Mouse (Mus musculus): ENCODE data around the gene Aph1c.
A peak's percentile ranks its signal among the peaks of the same experiment; 100 is the strongest.
"Not testable (repeated sequence)": the region's sequence is repeated elsewhere in the genome, so short reads cannot be mapped to it uniquely, and the experiment has no call there.

Gene Aph1c

DNA sequence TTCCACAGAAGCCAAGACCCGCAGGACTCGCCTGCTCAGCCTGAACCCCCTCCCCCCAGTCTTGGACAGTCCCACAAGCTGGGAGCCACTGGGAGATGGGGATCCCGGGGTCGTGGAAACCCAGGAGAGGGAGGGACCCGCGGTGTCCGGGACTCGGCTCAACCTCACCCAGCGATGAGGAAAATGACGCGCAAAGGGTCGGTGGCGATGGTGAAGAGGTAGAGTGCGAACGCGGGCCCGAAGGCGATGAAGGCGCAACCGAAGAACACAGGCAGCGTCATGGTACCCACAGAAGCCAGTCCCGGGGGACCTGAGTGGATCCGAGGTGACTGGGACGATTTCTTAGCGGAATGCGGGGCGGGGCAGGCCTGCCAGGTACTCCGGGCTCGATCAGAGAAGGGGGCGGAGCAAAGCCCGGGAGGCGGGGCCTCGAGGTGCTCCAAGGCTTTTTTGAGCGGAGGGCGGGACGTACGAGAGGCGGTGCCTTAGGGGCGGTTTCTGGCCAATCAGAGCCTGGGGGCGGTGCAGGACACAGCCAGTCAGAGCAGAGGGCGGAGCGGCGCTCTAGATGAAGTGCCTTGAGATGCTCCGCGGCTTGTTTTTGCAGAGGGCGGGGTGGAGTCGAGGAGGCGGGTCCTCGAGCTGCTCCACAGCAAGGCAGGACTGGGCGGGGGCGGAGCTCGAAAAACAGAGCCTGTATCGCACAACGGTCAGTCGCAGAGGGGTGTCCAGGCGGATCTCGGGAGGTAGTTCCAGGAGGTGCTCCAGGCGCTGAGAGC is at the start of gene Aph1c:
Gene Aph1c (minus strand): TSS at position 409 of the 779 bp plus-strand sequence.
- DNase-seq (ENCODE audit: low read depth, low spot score), result peak; percentile 98

DNA sequence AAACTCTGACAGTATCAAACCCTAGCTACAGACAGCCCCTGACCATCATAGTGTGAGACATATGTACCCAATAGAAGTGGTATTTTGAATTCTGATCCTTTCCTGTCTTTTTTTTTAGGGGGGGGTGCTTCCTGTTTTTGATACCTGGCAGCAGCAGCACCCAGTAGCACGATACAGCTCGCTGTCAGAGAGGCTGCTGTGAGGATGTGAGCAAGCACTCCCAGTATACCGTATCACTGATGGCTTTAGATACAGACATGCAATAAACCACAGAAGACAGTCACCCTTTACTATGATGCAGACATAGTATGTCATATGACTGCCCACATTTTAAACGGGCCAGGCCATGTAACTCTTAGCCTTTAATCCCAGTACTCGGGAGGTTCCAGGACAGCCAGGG is 49.0 kb upstream of the Aph1c start:
- DNase-seq (ENCODE audit: low read depth, low spot score), result no peak

DNA sequence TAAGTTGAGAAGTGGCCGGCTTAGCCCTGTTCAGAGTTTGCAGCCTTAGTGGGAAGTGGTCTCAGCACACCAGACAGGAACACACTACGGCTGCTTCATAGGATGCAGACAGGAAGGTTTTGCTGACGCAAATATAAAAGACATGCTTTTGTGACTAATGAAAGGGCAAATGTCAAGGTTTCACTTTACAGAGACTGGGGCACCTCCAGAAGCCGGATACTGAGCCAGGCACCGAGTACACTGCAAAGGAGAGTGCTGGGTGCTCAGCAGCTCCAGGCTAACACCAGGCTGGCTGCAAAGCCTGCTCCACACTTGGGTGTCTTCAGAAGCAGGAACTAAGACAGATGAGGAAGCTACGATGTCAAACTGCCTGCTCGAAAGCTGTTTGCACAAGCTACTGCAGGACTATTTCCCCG is 47.9 kb upstream of the Aph1c start:
- DNase-seq (ENCODE audit: low read depth, low spot score), result no peak

DNA sequence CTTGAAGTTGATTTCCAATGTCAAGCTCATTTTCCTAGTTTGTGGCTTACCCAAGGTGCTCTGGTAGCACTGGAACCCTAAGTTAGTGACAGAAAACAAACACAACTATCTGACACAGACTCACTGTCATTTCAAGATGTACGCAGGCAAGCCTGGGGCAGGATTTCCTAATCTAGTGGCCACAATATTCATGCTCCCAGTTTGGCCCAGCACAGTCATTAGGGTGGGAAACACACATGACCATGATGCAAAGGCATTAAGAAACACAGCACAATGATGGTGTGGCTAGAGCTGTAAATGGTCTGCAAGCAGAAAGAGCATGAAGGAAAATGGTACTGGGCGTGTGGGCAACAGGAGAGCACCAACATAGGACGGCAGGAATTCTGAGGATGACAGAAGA is 47.3 kb upstream of the Aph1c start:
- no peak for DNase-seq (ENCODE audit: low read depth, low spot score)

DNA sequence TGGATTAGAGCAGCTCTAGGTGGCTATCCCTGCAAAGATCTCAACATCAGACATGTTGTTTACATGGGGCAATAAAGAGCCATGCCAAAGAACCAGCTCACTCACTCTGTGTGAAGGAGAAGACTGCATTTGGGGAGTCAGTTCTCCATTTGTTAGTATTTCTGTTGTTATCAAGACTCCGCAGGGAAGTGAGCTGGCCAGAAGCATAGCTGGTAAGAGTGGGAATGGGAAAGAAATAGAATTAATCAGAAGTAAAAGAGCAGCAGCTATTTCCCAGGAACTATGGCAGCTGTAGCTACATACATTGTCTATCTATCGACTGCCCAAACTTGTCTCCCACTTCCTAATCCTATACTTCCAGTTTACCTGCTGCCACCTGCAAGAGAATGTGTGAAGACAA is 46.2 kb upstream of the Aph1c start:
- no peak for DNase-seq (ENCODE audit: low read depth, low spot score)

DNA sequence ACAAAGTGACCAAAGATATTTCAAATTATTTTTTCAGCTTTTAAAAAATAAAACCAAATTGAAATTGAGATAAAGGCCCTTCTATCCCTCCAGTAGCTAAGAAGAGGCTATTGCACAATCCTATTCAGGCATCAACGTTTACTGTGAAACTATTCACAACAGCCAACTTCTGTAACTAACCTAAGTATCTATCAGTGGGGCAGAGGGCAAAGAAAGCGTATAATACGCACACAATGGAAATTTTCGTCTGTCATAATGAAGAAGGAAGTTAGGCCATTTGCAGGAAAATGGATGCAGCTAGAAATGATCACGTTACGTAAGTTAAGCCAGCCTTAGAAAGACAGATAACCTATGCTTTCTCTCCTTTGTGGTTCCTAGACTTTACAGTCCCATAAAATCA is 45.0 kb upstream of the Aph1c start:
- DNase-seq (ENCODE audit: low read depth, low spot score), result no peak

DNA sequence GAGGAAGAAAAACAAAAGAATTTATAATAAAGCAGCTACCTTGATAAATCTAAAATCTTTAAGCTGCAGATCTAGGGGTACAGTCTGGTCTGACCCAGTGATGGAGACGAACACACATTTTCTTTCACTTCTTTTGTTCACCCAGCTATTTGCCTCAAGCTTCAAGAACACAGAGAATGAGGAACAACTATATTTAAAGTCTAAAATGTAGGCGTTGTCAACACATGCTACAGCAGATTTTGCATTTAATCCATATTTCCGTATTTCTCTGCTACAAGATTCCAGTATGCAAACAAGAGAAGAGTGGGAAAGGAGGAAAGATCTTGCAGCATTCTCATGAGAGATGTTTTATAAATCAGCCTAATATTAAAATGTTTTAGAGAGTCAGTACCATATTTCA is 44.4 kb upstream of the Aph1c start:
- no peak for DNase-seq (ENCODE audit: low read depth, low spot score)

DNA sequence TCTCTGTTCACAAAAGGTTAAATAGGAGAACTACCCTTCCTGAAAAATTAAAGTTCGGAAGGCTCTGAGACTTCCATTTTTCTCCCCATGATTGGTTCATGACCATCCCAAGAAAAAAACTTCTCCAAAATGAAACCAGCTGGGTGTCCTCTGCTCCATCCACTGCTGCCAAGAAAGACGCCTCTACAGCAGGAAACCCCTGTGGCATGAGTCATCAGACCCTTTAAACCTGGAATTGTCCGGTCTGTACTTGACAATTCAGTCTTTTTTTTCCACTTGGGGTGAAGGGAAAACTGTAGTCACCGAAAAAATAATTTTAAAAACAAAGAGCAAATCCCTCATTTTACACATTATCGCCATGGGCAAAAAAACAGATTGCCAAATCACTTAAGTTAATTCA is 42.1 kb upstream of the Aph1c start:
- DNase-seq (ENCODE audit: low read depth, low spot score), result no peak

DNA sequence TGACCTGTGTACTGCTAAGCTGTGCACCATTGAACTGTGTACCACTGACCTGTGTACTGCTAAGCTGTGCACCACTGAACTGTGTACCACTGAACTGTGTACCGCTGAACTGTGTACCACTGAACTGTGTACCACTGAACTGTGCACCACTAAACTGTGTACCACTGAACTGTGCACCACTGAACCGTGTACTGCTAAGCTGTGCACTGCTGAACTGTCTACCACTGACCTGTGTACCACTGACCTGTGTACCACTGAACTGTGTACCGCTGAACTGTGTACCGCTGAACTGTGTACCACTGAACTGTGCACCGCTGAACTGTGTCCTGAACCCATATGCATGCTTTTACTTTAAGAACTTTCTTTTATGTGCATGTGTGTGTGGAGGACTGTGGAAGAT is 39.8 kb upstream of the Aph1c start:
- DNase-seq (ENCODE audit: low read depth, low spot score), result no peak

DNA sequence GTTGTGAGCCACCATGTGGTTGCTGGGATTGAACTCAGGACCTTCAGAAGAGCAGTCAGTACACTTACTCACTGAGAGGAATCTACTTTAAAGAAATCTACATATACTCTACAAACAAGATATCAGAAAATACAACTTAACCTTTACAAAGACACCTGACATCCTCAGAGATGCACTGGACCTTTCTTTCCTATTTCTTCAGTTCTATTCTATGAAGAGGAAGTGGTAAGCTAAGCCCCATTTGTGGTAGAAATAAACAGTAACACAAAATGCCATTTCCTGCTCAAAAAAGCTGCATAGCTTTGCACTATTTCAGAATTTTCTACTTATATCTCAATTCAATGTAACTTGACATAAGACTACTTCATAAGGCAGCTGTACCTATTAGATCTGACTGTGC is 39.0 kb upstream of the Aph1c start:
- DNase-seq (ENCODE audit: low read depth, low spot score), result no peak

DNA sequence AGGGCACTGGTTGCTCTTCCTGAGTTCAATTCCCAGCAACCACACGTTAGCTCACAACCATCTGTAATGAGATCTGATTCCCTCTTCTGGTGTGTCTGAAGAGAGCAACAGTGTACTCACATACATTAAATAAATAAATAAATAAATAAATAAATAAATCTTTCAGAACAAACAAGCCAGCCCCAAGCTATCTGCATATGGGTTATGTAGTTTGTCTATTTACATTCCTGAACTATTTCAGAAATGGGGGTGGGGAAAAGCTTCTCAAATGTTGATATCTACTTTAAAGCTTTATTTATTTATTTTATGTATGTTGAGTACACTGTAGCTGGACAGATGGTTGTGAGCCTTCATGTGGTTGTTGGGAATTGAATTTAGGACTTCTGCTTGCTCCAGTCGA is 38.5 kb upstream of the Aph1c start:
- DNase-seq (ENCODE audit: low read depth, low spot score), result not testable (repeated sequence)

DNA sequence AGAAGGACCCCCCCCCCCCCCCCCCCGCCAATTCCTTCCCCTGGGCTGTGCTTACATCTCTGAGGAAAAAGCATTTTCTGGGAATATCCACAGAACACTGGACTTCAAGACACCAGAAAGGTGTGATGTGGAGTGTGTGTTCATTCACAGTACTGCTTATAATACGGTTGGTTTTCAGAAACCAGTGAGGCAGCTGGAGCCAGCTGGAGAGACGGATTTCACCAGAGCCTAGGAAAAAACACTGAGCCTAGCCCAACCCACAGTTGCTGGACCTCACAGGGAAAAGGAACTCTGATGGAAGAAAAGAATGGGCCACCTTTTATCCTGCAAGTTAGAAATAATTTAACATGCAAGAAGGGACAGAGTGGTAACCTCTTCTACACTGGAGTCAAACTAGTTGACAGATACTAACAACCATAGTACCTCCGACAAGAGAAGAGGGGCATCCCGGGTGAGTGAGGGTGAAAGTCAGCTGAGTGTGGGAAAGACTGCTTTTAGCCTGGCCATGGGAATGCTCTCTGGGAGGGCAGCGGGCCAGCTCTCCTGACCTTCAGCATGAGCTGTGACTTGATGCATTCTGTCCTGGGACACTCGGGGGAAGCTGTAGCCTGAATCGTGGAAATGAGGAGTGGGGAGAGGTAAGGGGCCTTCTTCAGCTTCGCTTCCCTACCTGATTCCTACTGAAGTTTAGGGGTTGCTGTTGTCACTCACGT is 37.6 kb upstream of the Aph1c start:
- no peak for DNase-seq (ENCODE audit: low read depth, low spot score)

DNA sequence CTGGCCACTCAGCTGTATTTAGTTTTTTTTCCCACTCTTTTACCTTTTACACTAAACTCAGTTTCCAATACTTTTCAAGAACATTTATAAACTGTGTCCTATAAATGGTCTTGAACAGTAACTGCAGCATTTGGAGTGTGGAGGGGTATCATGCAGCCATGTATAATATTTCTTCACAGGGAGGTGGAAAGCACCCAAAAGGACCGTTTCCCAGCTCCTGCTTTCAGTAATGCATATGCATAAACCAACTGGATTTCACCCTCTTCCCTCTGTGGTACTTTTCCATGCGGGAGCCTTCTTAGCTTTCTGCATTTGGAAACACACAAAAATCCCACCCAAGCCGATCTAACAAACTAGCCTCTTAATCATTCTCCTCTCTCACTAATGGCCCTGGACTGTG is 30.2 kb upstream of the Aph1c start:
- DNase-seq (ENCODE audit: low read depth, low spot score), result no peak

DNA sequence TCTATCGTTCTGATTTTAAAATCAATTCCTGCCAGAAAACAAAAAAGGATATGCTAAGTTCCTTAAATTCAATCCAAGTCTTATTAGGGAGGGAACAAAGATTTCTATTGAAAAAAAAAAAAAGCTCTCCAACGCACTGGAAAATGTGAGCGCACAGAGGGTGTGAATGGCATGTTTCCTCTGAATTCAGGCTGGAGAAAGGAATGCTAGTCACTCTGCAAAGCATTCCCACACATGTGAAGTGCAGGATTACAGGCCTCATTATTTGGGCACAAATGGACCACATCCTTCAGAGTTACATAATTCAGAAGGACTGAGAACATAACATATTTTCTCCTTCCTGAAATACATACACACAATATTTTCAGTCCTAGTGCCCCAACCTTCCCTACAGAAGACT is 28.9 kb upstream of the Aph1c start:
- DNase-seq (ENCODE audit: low read depth, low spot score), result peak; percentile 32

DNA sequence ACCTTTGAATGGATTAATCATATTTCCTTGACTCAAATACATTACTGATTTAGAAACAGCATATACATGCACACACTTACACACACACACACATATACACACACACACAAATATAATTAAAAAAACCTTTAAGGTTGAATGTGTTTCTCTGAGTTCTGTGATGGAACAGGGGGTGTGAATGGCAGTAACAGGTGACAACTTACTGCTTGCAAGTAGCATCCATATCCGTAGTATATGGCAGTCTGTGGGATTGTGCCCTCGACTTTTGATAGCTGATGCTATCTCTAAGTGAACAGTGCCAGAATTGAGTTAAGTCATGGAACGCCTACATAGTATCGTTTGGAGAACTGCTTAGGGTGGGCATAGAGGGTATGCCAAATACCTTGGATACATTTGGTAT is 27.7 kb upstream of the Aph1c start:
- no peak for DNase-seq (ENCODE audit: low read depth, low spot score)

DNA sequence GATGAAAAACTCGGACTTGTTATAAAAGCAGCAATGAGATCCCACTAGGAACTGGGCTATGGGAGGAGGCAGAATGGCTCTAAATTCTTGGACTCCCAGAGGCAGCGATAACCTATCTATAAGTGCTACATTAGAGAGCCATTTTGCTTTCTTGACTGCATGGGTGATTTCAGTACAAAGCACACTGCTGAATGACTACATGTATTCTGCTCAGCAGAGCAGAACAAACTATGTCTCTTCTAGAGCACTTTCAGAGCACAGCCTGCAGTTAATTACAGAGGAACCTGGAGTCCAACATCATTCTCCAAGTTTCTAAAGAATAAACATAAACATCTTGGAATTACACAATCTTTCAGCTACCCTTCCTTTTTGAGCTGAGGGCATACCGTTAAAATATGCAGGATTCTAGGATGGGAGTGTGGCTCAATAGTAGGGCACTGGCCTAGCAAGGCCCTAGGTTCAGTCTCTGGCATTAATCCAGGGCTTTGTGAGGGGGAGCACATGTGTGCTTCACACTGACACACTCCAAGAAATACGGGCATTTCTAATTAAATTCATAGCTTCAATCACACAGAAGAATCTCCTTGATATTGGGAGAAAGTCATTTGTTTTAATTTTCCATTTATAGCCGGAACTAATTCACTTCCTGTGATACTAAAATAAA is 26.7 kb upstream of the Aph1c start:
- DNase-seq (ENCODE audit: low read depth, low spot score), result no peak

DNA sequence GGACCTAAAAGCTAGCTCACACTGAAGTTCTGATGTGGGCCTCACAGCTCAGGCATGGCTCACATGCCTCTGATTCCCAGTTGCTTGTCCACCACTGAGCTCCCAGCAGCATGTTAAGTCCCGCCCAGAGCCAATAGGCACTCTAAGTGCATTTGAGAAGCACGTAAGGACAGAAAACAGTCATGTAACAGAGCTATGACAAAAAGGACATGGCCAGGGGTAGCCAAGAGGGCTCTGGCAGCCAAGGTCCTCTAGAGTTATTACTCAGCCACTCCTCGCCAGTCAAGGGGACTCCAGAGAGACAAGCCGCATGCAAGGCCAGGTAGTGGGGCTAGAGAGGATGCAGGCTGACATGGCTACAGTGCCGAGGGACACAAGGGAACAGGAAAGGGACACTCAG is 25.0 kb upstream of the Aph1c start:
- DNase-seq (ENCODE audit: low read depth, low spot score), result no peak

DNA sequence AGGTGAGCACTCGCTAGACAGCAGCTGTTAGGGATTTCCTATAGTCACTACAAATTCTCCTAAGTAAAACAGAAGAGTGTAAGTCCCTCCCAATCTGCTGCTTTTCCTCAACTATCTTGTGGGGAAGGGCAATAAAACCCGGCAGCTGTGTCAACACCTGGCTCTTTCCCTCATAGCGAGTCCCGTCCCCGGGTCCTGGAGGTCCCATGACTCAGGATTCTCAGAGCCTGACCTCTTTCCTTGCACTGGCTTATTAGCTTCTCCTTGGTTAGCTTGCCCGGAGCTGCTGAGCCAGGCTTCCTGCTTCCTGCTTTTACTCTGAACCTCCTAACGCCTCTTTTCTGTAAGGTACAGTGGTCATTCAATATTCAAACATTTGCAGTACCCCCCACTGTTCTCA is 21.3 kb upstream of the Aph1c start:
- DNase-seq (ENCODE audit: low read depth, low spot score), result peak; percentile 50

DNA sequence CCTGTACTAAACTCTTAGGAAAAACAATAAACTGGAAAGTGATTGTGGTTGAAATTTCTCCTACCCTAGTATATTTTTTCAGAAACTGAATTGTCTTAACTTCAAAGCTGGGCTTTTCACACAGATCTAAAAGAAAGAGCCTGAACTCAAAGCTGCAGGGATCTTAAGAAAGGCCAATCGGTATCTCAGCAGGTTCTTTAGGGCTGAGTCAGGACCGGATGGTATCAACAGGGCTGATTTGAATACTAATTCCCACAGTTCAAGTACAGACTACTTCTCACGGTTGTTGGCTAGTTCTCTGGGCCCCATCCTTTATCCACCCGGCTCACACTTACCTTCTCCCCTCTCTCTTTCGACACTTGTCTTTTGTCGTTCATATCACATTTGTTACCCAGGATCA is 18.1 kb upstream of the Aph1c start:
- no peak for DNase-seq (ENCODE audit: low read depth, low spot score)

DNA sequence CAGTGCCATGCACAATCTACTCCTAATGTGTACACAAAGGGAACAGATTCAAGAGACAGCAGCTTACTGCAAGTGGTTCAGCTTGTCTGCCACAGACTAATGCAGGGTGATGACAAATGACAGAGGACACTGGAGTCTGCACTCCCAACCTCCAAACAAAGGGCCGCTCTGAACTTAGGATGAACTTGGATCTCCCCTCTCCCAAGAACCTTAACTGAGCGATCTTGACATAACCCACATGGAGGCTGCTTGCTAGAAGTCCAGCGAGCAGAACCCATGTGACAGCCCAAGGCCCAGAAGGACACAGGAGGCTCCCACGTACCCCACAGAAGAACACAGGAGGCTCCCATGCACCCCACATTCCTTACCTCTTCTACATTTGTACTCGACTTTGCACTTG is 16.4 kb upstream of the Aph1c start:
- no peak for DNase-seq (ENCODE audit: low read depth, low spot score)

DNA sequence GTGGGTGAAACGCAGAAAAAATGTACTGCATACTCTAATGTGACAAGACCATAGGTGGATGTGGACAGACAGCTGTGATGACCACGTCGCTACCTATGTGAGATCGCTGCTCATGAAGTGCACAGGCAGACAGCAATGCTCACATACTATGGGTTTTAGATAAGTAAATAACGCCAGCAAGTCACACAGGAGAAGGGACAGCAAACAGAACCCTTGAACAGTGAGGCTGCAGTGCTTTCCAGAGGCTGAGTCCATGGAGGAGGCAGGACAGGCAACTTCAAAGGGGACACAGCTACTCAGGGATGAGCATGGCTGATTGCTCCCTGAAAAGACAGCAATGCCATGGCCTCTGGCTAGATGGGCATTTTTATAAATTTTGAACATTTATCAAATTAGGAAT is 12.3 kb upstream of the Aph1c start:
- DNase-seq (ENCODE audit: low read depth, low spot score), result no peak

DNA sequence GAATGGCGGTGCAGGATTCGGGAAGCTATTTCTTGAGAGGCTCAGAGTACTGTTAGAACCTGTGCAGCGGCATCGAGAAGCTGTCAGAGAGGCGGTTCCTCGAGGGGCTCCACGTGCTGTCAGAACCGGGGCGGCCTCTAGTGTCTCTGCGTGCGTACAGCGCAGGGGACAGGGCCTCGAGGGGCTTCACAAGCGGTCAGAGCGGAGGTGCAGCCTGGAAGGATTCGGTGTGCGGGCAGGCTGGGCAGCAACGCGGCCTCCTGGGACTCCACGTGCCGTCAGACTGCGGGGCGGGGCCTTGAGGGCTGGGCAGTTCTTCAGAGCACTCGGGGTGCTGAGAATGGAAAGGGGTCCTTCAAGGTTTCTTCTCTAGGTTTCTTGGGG is 563 bp upstream of the Aph1c start:
- no peak for DNase-seq (ENCODE audit: low read depth, low spot score)

DNA sequence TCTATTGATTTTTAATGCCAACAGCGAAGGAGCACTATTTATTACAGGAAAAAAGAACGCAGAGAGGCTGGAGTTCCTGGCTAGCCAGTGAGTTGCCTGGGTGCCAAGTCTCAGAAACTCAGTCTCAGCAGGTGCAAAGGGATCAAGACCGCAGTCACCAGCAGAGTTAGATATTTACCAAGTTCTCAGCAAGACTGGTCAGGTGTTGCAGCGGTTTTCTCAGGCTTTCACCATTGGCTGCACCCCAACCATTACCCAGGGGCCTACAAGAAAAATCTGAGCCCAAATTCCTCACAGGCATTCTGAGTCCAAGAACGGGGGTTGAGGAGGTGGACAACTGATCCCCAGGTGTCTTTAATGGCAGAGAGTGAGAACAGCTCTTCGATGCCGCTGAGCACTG is 675 bp downstream of the Aph1c start:
- DNase-seq (ENCODE audit: low read depth, low spot score), result no peak
